Mouse (Mus musculus) thymus, adult 2 months (tissue): ENCODE results near the gene Paics.

ENCODE experiments used
- CTCF ChIP-seq: fragments of 200-500 bp; IDR thresholded peaks from 2 replicates; pipeline ENCODE4 v1.5.1; 2012; ENCODE audit warnings: mild to moderate bottlenecking, control low read depth, low read length, moderate library complexity, borderline replicate concordance; ENCODE audit not compliant: control insufficient read depth, poor library complexity, insufficient read depth; ENCODE audit errors: extremely low read depth
- POLR2A ChIP-seq: fragments of 200-500 bp; IDR thresholded peaks from 2 replicates; pipeline ENCODE4 v1.6.1; 2012; ENCODE audit warnings: mild to moderate bottlenecking, low read length, control low read depth, moderate library complexity; ENCODE audit not compliant: control insufficient read depth, poor library complexity, insufficient read depth; ENCODE audit errors: extremely low read depth

- TF ChIP-seq CTCF (no peak), POLR2A (no peak)
Observed at GRCm38 (mm10) chr5:76939717-76940116, 11.4 kb upstream of the Paics start.
